Mouse (Mus musculus): ENCODE data around the gene Tulp3. TPM values are rescaled to one million over a fixed set of nuclear protein-coding genes. Genes with fewer than 3 reads are reported as not detected.
"Not testable (repeated sequence)": the region's sequence is repeated elsewhere in the genome, so short reads cannot be mapped to it uniquely, and the experiment has no call there.

The Tulp3 gene
- polyA plus RNA-seq, 1 experiment from 2014 or later, result 36.7 TPM

DNA sequence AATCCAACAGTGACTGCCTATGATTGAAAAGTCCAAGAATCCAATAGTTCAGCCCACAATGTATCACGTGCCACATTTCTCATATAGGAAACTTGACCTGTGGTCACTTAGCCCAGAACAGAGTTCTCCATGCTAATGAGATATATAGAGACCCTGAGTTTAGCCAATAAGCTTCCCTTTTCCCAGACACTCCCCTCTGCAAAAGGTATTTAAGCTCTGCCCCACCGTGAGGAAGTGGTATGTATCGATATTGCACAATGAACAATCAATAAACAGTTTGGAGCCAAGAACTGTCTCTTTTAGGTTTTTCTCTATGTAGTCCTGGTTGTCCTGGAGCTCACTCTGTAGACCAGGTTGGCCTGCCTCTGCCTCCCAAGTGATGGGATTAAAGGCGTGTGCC is 50.9 kb downstream of the Tulp3 start:
- Histone ChIP-seq H3K4me2 (no peak overlapping the region), H3K27ac (no peak overlapping the region), H3K9me3 (0 out of 2 replicates have a peak, but pooled peaks cover 5% of the 10 kb centered on the region), H3K4me1 (peaks cover 12% of the 10 kb centered on the region; the same call in 1 of the 2 replicates), H3K4me3 (no peak overlapping the region), H3K9ac (no peak overlapping the region), H3K36me3 (no peaks in the 10 kb centered on the region), H3K27me3 (peaks cover 26% of the 10 kb centered on the region)
- no peak for ATAC-seq (ENCODE audit: insufficient number of reproducible peaks, insufficient read depth, low FRiP score, low TSS enrichment, low read depth)
- 78% methylated on average over 4 of the region's 4 CpGs for WGBS

DNA sequence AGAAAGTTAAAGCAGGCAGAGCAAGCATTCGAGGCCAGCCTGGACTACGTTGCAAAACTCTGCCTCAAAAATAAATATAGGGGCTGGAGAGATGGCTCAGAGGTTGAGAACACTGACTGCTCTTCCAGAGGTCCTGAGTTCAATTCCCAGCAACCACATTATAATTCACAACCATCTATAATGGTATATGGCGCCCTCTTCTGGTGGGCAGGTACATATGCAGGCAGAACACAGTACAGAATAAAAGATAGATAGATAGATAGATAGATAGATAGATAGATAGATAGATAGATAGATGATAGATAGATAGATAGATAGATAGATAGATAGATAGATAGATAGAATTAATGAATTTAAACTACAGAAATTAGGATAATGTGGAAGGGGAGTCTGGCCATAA is 53.0 kb downstream of the Tulp3 start:
- not testable (repeated sequence) for H3K36me3 ChIP-seq; H3K4me3 ChIP-seq; H3K27ac ChIP-seq; ATAC-seq (ENCODE audit: insufficient number of reproducible peaks, insufficient read depth, low FRiP score, low TSS enrichment, low read depth); H3K4me2 ChIP-seq; H3K9ac ChIP-seq; H3K9me3 ChIP-seq
- Histone ChIP-seq H3K27me3 (peaks cover 47% of the 10 kb centered on the region), H3K4me1 (peaks cover 19% of the 10 kb centered on the region)
- 77% methylated on average over 3 of the region's 3 CpGs for WGBS

DNA sequence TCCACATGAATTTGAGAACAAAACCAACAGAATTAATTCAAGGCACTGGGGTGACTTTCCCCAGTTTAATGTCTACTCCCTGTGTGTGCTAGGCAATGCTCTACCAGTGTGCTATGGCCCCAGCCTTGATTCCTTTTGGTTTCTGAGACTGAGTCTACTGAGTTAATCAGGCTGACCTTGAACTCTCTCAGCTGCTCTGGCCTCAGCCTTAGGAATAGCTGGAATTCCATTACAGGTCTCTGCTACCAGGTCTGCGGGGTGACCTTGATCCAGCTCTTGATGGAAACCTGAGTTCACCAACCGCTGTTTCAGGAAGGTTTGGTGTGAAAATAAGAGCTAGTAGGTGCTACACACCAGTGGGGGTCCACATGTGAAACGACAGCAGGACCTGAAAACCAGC is 53.8 kb downstream of the Tulp3 start:
- H3K4me3 ChIP-seq, result no peak overlapping the region
- no peak overlapping the region for H3K27ac ChIP-seq
- H3K36me3 ChIP-seq, result no peaks in the 10 kb centered on the region
- no peak overlapping the region for H3K9ac ChIP-seq
- H3K4me1 ChIP-seq, result peaks cover 24% of the 10 kb centered on the region
- H3K9me3 ChIP-seq, result 0 out of 2 replicates have a peak, but pooled peaks cover 5% of the 10 kb centered on the region
- no peak overlapping the region for H3K4me2 ChIP-seq
- H3K27me3 ChIP-seq, result peaks cover 53% of the 10 kb centered on the region
- 88% methylated on average over 3 of the region's 3 CpGs for WGBS
- no peak for ATAC-seq (ENCODE audit: insufficient number of reproducible peaks, insufficient read depth, low FRiP score, low TSS enrichment, low read depth)

DNA sequence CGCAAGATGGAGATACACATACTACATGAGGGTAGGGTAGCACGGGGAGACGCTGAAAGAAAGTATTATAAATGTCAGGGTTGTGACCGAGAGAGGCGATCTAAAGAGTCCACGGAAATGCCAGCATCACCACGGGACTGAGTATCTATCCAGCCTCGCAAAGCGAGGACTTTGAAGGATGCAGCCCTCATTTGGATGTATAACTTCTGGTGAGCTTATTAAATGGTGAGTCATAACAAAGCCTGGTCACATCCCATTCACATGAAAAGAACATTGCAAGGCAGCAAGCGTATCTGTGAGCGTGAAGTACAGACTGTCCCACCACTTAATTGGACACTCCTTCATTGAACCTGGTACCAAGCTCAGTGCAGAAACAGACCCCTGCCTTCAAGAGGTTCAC is 54.2 kb downstream of the Tulp3 start:
- ATAC-seq (ENCODE audit: insufficient number of reproducible peaks, insufficient read depth, low FRiP score, low TSS enrichment, low read depth), result no peak
- WGBS, result 39% methylated on average over 11 of the region's 11 CpGs
- peaks cover 54% of the 10 kb centered on the region for H3K27me3 ChIP-seq
- H3K27ac ChIP-seq, result no peak overlapping the region
- 0 out of 2 replicates have a peak, but pooled peaks cover 5% of the 10 kb centered on the region for H3K9me3 ChIP-seq
- no peak overlapping the region for H3K9ac ChIP-seq
- no peaks in the 10 kb centered on the region for H3K36me3 ChIP-seq
- peak overlapping the region; percentile 72; the same call in 1 of the 2 replicates for H3K4me3 ChIP-seq
- peak overlapping the region; percentile 98 for H3K4me2 ChIP-seq
- peaks cover 28% of the 10 kb centered on the region for H3K4me1 ChIP-seq

DNA sequence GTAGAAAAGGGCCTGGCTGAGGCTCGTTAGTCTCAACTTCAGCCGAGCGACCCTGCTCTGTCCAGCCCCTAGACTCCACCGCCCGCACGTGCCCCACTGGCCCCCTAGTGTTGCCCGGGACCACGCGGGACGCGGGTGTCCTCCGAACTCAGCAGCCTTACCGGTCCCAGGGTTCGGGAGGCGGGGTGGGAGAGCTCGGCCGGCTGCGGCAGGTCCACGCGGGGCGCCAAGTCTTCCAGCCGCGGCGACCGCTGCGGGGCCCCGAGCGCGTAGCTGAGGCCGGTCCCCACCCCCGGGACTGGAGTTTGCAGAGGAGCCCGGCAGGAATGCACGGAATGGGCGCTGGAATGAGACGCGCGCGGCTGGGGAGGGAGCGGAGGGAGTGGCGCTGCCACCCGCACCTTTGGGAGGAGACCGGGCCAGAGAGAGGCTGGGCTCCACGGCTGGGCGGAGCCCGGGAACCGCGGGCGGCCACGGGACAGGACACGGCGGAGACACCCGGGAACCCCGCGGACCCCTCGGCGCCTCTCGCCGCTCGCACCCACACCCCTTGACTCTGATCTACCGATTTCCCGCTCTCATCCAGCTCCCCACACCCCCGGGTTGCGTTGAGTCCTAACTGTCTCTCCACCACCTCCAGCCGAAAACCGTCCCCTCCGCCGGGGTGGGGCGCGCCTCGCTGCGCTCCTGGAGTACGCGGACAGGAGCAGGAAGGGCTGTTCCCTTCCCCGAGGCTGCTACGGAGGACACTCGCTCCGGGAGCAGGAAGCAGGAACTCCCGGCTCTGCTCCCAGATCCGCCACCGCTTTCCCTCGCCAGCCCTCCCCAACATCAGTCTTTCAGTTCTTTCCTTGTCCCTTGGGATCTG is 55.3 kb downstream of the Tulp3 start, which contains the start of gene Tead4:
Gene Tead4, minus strand, starts transcription at position 690 of the 868 bp plus-strand sequence.
- Histone ChIP-seq H3K27ac (peak within 1 kb of the TSS; percentile 44), H3K4me3 (peak within 1 kb of the TSS; percentile 72), H3K4me2 (peak within 1 kb of the TSS; percentile 98), H3K27me3 (peaks cover 54% of the 10 kb centered on the region), H3K4me1 (peaks cover 35% of the 10 kb centered on the region), H3K36me3 (no peaks in the 10 kb centered on the region), H3K9me3 (0 out of 2 replicates have a peak, but pooled peaks cover 5% of the 10 kb centered on the region), H3K9ac (peak within 1 kb of the TSS; percentile 76)
- peak; percentile 52 for ATAC-seq (ENCODE audit: insufficient number of reproducible peaks, insufficient read depth, low FRiP score, low TSS enrichment, low read depth)
- WGBS, result under 1% methylated on average over 81 of the region's 81 CpGs

DNA sequence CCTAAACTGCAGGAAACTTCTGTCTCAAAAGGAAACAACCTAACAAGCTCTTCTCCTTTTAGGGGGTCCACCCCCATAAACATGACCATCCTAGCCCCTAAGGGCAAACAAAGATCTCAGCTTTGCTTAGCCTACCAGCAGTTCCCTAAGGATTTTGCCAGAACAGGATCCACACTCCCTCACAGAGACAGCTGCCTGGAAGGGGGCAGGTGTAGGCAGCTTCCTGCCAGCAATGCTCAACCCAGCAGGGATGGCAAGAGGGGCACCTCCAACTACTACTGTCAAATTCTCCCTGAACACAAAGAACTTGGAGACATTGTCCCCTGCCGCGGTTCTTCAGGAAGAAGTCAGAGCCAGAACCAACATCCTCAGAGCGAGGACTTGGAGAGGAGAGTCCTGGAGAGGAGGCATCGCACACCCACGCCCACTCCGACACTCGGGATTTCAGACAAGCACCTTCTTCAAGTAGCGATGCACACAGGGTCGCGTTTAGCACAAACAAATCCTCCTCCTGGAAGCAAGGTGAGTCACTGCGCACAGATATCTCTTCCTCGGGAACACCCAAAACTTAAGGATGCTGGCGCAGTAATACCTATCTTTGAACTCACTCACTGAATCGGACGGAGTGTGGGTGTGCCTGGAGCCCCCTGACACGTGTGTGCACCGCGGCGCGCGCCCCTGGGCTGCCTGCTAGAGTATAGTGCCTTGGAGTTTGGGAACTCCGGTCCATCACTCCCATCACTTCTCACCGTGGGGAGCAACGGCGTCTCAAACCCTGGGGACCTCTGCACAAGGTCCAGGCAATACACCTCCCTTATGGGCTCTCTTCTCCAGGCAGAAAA is 56.1 kb downstream of the Tulp3 start:
- ATAC-seq (ENCODE audit: insufficient number of reproducible peaks, insufficient read depth, low FRiP score, low TSS enrichment, low read depth), result no peak
- H3K4me1 ChIP-seq, result peaks cover 35% of the 10 kb centered on the region
- 0 out of 2 replicates have a peak, but pooled peaks cover 5% of the 10 kb centered on the region for H3K9me3 ChIP-seq
- 2% methylated on average over 25 of the region's 25 CpGs for WGBS
- H3K9ac ChIP-seq, result peak overlapping the region; percentile 76
- peak overlapping the region; percentile 98 for H3K4me2 ChIP-seq
- peak overlapping the region; percentile 72 for H3K4me3 ChIP-seq
- H3K36me3 ChIP-seq, result no peaks in the 10 kb centered on the region
- H3K27ac ChIP-seq, result no peak overlapping the region
- peaks cover 54% of the 10 kb centered on the region for H3K27me3 ChIP-seq

DNA sequence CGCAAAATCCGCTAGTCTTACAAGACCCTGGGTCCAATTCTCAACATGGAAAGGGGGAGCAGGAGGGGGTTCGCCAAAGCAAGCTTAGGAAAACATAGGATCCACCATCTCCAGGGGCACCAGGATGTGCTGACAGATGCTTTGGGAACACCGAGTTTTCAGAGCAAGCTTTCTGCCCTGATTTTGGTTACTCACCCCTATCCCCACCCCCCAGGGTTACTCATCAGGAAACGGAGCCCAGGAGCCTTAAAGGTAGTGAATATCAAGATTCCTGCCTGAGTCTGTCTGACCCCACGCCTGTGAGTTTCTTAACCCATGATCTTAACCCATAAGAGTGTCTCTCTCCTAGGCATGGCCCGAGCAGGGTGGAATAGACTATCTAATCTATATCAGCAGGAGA is 57.4 kb downstream of the Tulp3 start:
- H3K9ac ChIP-seq, result no peak overlapping the region
- peaks cover 54% of the 10 kb centered on the region for H3K27me3 ChIP-seq
- H3K36me3 ChIP-seq, result no peaks in the 10 kb centered on the region
- no peak overlapping the region for H3K4me3 ChIP-seq
- H3K4me2 ChIP-seq, result 0 out of 2 replicates have a peak overlapping the region, but pooled peaks have one; percentile 5
- 0 out of 2 replicates have a peak, but pooled peaks cover 5% of the 10 kb centered on the region for H3K9me3 ChIP-seq
- 43% methylated on average over 7 of the region's 7 CpGs for WGBS
- no peak overlapping the region for H3K27ac ChIP-seq
- peaks cover 35% of the 10 kb centered on the region for H3K4me1 ChIP-seq
- no peak for ATAC-seq (ENCODE audit: insufficient number of reproducible peaks, insufficient read depth, low FRiP score, low TSS enrichment, low read depth)

DNA sequence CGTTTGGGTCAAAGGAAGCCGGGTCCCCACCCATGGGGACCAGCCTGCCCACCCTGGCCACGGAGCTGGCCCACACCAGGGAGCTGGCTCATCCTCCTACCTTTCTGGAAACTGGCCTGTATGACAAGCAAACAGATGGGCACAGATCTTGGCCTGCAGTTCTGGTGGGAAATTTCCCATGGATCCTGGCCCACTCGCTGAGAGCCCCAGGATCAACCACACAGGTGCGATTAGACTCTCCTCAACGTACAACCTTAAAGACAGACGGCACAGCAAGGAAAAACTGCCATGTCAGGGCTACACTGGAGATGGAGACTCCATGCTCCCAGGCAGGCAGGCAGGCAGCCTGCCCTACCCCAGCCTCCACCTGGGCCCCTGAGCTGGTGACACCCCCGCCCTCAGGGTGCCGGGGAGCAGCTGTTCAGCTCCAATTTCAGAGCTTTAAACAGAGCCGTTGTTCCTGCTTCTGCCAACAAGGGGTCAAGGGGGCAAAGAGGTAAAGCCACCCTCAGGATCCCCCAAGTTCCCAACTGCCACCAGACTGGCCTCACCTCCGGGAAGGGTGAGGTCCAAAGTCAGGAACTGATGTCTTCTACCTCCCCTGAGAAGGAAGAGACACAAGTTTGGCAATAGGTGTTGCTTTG is 58.8 kb downstream of the Tulp3 start:
- H3K9ac ChIP-seq, result no peak overlapping the region
- H3K4me2 ChIP-seq, result peak overlapping the region; percentile 11; the same call in 1 of the 2 replicates
- ATAC-seq (ENCODE audit: insufficient number of reproducible peaks, insufficient read depth, low FRiP score, low TSS enrichment, low read depth), result no peak
- no peaks in the 10 kb centered on the region for H3K36me3 ChIP-seq
- peak overlapping the region; percentile 57 for H3K27ac ChIP-seq
- no peak overlapping the region for H3K4me3 ChIP-seq
- peaks cover 35% of the 10 kb centered on the region for H3K4me1 ChIP-seq
- peaks cover 47% of the 10 kb centered on the region for H3K27me3 ChIP-seq
- no peaks in the 10 kb centered on the region for H3K9me3 ChIP-seq
- 25% methylated on average over 11 of the region's 11 CpGs for WGBS

DNA sequence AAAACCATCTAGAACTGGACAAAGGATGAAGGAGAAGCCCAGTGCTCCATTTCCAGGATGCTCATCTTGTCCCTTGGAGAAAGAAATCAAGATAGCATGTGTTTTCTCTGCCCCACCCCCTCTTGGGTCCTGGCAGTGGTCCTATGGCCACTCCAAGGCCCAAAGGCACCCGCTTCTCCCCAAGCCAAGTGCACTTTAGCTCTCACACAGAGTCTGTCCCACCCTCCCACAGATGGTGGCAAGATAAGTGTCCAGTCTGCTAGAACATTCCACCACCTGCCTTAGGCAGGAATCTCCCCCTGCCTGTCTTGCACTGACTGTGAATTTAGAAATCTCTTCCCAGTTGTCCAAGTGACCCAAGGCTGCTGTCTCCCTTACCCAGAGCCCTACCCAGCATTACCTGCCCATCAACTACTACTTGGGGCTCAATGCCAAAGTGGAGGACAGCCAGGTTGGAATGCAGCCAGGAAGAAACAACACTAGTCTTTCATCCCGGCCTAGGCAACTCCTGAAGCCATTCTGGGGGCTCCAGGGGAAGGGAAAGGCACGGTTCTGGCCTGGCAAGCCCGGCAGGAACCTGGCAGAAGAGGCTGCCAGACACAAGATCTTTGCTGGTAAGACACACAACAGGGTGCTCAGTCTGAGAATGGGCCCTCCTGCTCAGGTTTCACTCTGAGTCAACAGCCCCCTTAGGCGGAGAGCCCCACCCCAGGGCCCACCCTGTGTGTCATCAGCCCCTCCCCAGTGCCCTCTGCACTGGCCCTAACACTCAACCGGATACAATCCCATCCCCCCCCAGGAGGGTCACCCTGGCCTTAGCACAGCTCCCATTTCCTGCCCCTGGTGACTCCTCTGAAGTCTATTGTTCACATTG is 59.5 kb downstream of the Tulp3 start:
- Histone ChIP-seq H3K4me1 (peaks cover 31% of the 10 kb centered on the region), H3K36me3 (no peaks in the 10 kb centered on the region), H3K27ac (peak overlapping the region; percentile 57), H3K27me3 (peaks cover 39% of the 10 kb centered on the region), H3K4me2 (peak overlapping the region; percentile 11; the same call in 1 of the 2 replicates), H3K9ac (no peak overlapping the region), H3K4me3 (no peak overlapping the region), H3K9me3 (no peaks in the 10 kb centered on the region)
- peak; percentile 48 for ATAC-seq (ENCODE audit: insufficient number of reproducible peaks, insufficient read depth, low FRiP score, low TSS enrichment, low read depth)
- 24% methylated on average over 6 of the region's 6 CpGs for WGBS

DNA sequence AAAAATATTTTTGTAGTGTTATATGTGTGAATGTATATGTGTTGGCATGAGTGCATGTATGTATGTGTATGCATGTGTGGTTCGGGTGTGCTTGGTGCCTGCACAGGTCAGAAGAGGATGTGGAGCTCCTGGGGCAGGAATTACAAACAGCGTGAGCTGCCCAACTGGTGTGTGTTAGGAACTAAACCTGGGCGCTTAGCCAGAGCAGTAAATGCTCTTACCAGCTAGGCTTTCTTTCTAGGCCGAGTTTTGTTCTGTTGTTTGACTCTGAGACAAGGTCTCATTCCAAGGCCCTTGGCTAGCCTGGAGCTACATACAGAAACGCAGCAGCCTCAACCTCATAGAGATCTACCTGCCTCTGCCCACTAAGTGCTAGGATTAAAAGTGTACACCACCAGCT is 64.4 kb downstream of the Tulp3 start:
- Histone ChIP-seq H3K4me3 (no peak overlapping the region), H3K27ac (no peak overlapping the region), H3K27me3 (no peaks in the 10 kb centered on the region), H3K9ac (no peak overlapping the region), H3K4me1 (peaks cover 5% of the 10 kb centered on the region), H3K4me2 (no peak overlapping the region), H3K9me3 (no peaks in the 10 kb centered on the region), H3K36me3 (no peaks in the 10 kb centered on the region)
- no peak for ATAC-seq (ENCODE audit: insufficient number of reproducible peaks, insufficient read depth, low FRiP score, low TSS enrichment, low read depth)
- WGBS, result 85% methylated on average over 5 of the region's 5 CpGs
